Mouse (Mus musculus): ENCODE results near the gene Pibf1.

Gene Pibf1

DNA sequence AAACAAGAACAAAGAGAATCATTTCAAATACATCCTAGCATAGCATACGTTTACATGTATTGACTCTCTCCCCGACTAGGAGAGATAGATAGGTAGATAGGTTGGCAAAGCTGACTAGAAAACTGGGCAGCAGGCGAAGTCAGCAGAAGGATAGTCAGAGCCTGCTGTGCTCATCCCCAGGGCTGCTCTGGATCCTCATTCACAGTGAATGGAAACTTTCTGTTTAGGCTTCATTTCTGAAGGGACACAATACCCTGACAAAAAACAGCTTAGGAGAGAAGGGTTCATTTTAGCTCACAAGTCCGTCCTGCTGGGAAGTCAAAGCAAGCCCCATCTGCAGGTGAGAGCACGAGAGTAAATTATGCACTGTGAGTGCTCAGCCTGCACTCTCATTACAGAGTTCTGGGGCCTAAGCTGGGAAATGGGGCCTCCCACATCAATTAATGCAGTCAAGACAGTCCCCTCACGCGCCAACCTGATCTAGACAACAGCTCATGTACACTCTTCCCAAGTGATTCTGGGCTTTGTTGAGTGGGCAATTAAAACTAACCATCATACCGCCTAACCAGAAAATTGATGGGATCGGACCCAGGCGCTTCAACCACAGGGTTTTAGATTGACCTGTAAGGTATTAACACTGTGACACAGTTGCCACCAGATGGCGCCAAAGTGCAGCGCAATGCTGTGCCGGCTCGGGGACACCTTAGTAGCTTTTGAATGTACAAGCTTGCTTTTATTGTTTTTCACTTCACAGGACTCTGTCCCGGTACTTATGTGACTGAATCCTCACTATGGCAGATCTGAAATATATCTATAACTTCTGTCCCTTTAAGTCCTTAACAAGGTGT lies 42.8 kb downstream of the Pibf1 start:
- peak; percentile 91 for DNase-seq

GRCm38 (mm10) chr14:99146841-99147240 lies 47.6 kb downstream of the Pibf1 start:
- DNase-seq: no peak

- DNase-seq: no peak
Measured at GRCm38 (mm10) chr14:99152683-99153082, 53.5 kb downstream of the Pibf1 start.

DNA sequence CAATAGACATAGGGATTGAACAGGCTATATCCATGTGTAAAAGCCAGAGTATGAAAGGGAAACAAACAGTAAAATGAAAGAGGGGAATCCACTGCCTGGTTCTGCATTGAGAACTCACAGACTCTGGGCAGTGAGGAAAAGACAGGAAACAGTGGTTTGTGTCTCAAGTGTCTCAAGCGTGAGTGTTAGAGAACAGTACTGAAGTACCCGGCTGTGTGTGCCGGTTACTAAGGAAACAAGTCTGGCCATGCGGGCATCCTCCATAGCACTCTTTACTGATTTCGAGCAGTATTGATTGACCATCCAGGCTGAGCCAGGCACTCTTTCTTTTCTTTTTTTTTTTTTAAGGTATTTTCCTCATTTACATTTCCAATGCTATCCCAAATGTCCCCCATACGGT lies 60.7 kb downstream of the Pibf1 start:
- no peak for DNase-seq

GRCm38 (mm10) chr14:99163051-99163450 lies 63.8 kb downstream of the Pibf1 start:
- no peak for DNase-seq

- no peak for DNase-seq
Measured at GRCm38 (mm10) chr14:99174138-99174745, 75.0 kb downstream of the Pibf1 start.

- no peak for DNase-seq
Measured at GRCm38 (mm10) chr14:99176559-99176958, 77.3 kb downstream of the Pibf1 start.

DNA sequence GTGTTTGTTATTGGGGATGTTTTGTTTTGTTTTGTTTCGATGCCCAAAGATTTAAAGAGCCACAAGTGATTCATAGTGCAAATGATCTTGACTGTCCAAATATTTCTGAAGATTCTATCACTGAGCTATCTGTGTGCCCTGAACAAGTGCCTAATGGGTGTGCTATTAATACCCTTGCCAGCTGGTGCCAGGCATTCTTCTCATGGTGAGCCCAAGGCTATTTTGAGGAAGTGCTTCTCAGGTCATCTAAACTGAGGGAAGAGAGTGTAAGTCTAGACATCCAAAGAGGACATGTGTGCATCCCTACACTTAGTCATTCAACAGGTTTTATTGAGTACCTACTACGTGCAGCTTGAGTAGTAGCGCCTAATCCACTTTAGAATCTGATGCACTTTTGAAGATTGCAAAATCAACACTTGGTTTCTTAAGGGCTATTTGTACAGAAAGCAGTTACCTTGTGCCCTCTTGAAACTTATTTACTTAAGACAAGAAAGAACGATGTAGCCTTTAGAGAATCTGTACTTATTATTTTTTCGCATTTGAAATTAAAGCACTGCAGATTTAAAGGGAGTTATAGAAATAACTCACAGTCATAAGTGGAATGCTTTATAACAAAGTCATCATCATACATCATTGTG lies 91.0 kb downstream of the Pibf1 start:
- no peak for DNase-seq

DNA sequence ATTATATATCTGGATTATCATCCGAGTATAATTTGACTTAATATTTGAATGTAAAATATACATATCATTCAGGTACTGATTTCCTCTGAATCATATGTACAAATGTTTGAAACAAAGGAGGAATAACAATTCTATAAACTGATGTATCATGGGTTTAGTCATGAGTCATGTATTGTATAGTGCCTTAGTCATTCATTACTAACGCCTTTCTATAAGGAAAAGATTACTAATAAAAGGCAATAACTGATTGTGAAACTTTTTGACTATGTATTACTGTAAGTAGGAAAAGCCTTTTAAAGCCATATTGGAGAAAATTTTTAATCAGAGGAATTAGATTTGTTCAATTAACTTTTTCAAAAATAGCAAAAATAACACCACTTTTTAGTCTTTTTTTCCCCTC lies 106.6 kb downstream of the Pibf1 start:
- DNase-seq: no peak

DNA sequence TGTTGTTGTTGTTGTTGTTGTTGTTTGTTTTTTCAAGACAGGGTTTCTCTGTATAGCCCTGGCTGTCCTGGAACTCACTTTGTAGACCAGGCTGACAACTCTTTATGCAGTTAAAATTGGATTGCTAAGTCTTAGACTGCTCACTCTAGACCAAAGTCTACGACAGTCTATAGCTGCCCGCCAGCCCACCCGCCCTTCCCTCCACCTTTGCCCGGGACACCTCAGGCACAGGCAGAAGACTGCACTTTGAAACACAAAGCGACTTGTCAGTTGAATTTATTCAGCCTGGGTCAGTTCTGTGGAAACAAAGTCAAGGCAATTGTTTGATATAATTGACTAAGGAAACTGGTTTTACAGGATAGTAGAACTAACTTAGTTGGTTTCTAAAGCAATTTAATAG lies 107.4 kb downstream of the Pibf1 start:
- DNase-seq: no peak

- DNase-seq: no peak
Measured at GRCm38 (mm10) chr14:99210431-99210830, 111.2 kb downstream of the Pibf1 start.

DNA sequence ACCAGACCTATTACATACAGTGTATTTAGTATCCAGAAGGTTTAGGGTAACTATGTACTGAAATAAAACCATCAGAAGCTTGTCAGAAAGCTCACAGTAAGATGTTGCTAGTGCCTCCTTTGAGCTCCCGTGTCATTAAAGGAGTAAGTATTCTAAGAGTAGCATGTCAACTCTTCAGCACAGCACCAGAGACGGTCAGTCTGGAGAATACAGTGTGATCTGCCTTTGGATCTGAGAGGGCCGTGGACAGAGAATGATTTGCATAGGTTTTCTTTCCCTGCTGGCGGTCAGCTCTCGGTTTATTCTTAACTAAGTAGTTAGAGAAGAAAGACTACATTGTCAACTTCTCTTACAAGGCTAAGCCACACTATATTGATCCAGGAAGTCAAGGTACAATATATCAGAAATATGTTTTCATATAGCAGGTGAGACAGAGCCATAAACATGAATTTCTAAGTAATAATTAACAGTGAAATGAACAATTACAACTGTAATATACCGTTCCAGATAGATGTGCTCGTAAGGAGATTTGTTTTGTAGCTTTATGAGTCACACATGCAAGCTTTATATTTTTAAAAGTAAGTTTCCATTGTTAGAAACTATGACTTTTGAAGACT lies 119.3 kb downstream of the Pibf1 start:
- no peak for DNase-seq

GRCm38 (mm10) chr14:99219757-99220171 lies 120.5 kb downstream of the Pibf1 start:
- no peak for DNase-seq

- no peak for DNase-seq
Measured at GRCm38 (mm10) chr14:99225929-99226328, 126.7 kb downstream of the Pibf1 start.

DNA sequence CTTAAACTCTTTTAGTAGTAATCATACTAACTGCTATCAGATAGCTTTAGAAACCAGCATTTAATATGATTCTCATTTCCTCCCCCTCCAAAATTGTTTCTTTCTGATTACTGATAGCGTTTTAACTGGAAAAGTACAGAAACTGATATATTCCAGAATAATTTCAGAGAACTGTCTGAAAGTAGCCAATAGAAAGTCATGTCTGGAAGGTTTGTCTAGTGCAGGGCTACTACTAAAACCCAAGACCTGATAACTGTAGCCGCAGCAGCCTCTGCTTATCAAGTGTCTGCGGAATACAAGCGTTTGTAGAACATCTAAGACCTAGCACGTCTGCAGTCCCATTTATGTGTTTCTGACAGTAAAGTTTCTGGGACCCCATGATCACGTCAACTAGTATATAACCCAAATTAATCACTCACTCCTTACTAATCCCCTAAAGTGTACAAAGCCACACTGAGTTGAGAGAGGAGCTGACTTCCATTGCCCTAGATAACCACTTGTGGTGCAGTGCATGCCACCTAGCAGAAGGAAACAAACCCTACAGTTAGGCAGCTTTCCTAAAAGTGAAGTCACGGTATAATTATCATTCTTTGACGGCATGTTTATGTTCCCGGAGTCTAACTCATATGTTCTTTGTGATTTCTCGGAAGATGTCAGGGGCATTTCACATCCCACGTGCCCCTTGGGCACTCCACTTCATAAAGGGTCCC lies 130.0 kb downstream of the Pibf1 start:
- no peak for DNase-seq

- DNase-seq: no peak
Measured at GRCm38 (mm10) chr14:99233056-99233455, 133.8 kb downstream of the Pibf1 start.

GRCm38 (mm10) chr14:99237115-99237514 lies 137.9 kb downstream of the Pibf1 start:
- no peak for DNase-seq

DNA sequence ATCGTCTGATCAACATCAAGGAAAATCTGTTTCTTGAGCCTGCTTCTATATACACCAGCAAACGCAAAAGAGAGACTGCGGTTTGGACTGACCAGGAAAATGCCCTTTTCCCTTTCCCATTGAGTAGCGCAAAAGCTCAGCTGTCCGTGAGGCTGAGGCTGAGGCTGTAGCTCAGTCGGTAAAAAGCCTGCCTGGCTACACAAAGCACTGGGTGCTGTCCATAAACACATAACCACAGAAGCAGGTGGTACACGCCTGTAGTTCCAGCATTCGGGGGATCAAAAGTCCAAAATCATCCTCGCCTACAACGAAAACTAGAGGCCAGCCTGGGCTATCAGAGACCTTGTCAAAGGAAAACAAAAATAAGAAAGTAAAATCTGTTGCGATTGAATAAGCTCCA lies 141.3 kb downstream of the Pibf1 start:
- no peak for DNase-seq

DNA sequence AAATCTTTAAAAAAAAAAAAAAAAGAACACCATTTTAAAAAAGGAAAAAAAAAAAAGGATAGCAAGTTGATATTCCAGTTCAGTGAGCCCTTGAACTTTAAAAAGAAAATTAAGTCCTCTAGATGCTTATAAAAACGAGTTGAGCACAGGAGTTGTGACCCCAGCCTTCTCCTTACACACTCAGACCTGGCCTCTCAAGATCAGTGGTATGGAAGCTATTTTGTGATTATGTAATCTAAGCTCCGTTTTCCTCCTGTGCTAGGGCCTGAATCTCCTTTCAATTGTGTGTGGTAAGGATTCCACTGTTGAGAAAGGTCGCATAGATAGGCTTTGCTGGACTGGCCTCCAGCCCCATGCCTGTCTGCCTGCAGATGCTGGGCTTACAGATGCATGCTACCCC lies 145.3 kb downstream of the Pibf1 start:
- DNase-seq: no peak

DNA sequence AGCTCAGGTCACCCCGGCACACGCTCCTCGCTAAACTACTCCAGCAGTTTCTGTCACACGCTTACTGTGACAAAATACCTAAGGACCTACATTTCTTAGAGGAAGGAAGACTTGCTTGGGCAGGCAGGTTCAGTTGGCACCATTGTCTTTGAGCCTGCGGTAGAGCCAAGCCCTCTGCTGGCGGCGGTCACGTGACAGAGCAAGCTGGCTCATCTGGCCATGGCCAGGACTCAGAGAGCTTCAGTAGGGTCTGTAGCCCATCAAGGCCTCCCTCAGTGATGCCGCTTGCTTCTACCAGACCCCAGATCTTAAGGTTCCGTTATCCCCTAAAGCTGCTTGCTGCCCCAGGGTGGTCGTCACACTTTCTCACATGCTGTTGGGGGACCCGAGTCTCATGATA lies 162.8 kb downstream of the Pibf1 start:
- DNase-seq: no peak

- DNase-seq: no peak
Measured at GRCm38 (mm10) chr14:99263816-99264215, 164.6 kb downstream of the Pibf1 start.

- DNase-seq: no peak
Measured at GRCm38 (mm10) chr14:99265791-99266190, 166.6 kb downstream of the Pibf1 start.

DNA sequence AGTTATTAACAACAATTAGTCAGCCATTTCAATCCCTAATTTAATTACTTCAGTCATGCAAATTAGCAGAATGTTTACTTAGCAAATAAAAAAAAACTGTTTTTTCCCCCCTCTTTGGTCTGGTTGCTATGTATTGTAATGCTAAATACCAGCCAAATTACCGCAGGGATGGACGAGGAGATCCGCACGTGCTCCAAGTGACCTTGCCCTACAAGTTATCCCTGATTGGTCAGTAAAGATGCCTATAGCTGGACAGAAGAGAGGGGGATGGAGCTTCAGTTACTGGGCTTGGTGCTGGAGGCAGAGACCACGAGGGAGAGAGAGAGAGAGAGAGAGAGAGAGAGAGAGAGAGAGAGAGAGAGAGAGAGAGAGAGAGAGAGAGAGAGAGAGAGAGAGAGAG lies 167.5 kb downstream of the Pibf1 start:
- no peak for DNase-seq
